In genomic region chr13:41662401-41663070, GRCm38 (mm10) we compare ENCODE assay signal across 8 mouse cellular contexts. TPM values are rescaled to one million over a fixed set of nuclear protein-coding genes. Genes with fewer than 3 reads are reported as not detected.
DNase-seq lines count a peak whose midpoint lies in the region; ATAC-seq and TF ChIP-seq lines count a peak whose summit lies in the region.

No protein-coding gene starts in this region.

- 55% methylated on average over 17 of the region's 17 CpGs for WGBS in forebrain, embryonic 14.5 days
- WGBS in forebrain, embryonic 16.5 days = 51% methylated on average over 17 of the region's 17 CpGs
- 43% methylated on average over 17 of the region's 17 CpGs for WGBS in hindbrain, embryonic 14.5 days
- WGBS in limb, embryonic 15.5 days = 51% methylated on average over 17 of the region's 17 CpGs
- 56% methylated on average over 17 of the region's 17 CpGs for WGBS in neural tube, embryonic 11.5 days

- H3K9me3 ChIP-seq in forebrain, embryonic 14.5 days (replicated peaks; ENCODE audit: control insufficient read depth, low read length) = no peaks in the 10 kb centered on the region
- no peaks in the 10 kb centered on the region for H3K9me3 ChIP-seq in forebrain, embryonic 16.5 days (ENCODE audit: control insufficient read depth, low read length)
- no peaks in the 10 kb centered on the region for H3K9me3 ChIP-seq in hindbrain, embryonic 14.5 days (ENCODE audit: control insufficient read depth, low read length)
- H3K9me3 ChIP-seq in limb, embryonic 15.5 days = no peaks in the 10 kb centered on the region
- H3K9me3 ChIP-seq in neural tube, embryonic 11.5 days (ENCODE audit: control insufficient read depth, low read length) = no peaks in the 10 kb centered on the region

- no peak overlapping the region for H3K27ac ChIP-seq in forebrain, embryonic 14.5 days (ENCODE audit: low read depth, low read length)
- H3K27ac ChIP-seq in forebrain, embryonic 16.5 days (ENCODE audit: low read length) = no peak overlapping the region
- peak overlapping the region; percentile 76 for H3K27ac ChIP-seq in gastrocnemius, adult 2 months
- 0 out of 2 replicates have a peak overlapping the region, but pooled peaks have one; percentile 30 for H3K27ac ChIP-seq in hindbrain, embryonic 14.5 days
- peak overlapping the region; percentile 27; the same call in 1 of the 2 replicates for H3K27ac ChIP-seq in limb, embryonic 15.5 days
- H3K27ac ChIP-seq in neural tube, embryonic 11.5 days (ENCODE audit: low read depth, low read length) = no peak overlapping the region

- no peak for ATAC-seq in forebrain, embryonic 14.5 days
- ATAC-seq in forebrain, embryonic 16.5 days = no peak
- ATAC-seq in hindbrain, embryonic 14.5 days (ENCODE audit: low FRiP score) = 0 out of 2 replicates have a peak, but pooled peaks have one; percentile 27
- 0 out of 2 replicates have a peak, but pooled peaks have one; percentile 14 for ATAC-seq in limb, embryonic 15.5 days (ENCODE audit: insufficient number of reproducible peaks, low FRiP score, low TSS enrichment, low read depth)
- no peak for ATAC-seq in neural tube, embryonic 11.5 days (ENCODE audit: insufficient read depth, low FRiP score, low TSS enrichment)
- no peak for ATAC-seq in activated CD4-positive, CD25-positive, alpha-beta regulatory T cell, adult 4 months

- H3K27me3 ChIP-seq in forebrain, embryonic 14.5 days (replicated peaks; ENCODE audit: control insufficient read depth, insufficient read depth, low read length) = no peaks in the 10 kb centered on the region
- H3K27me3 ChIP-seq in forebrain, embryonic 16.5 days (replicated peaks; ENCODE audit: control insufficient read depth, insufficient read depth, low read length) = no peaks in the 10 kb centered on the region
- H3K27me3 ChIP-seq in hindbrain, embryonic 14.5 days (ENCODE audit: control insufficient read depth, insufficient read depth, low read length) = no peaks in the 10 kb centered on the region
- no peaks in the 10 kb centered on the region for H3K27me3 ChIP-seq in limb, embryonic 15.5 days
- no peaks in the 10 kb centered on the region for H3K27me3 ChIP-seq in neural tube, embryonic 11.5 days (ENCODE audit: control insufficient read depth, insufficient read depth, low read length)

- no peak overlapping the region for H3K4me3 ChIP-seq in forebrain, embryonic 14.5 days (ENCODE audit: low read depth, low read length)
- H3K4me3 ChIP-seq in forebrain, embryonic 16.5 days (replicated peaks; ENCODE audit: low read length) = no peak overlapping the region
- peak overlapping the region; percentile 51 for H3K4me3 ChIP-seq in gastrocnemius, adult 2 months
- H3K4me3 ChIP-seq in hindbrain, embryonic 14.5 days (replicated peaks; ENCODE audit: low read length) = no peak overlapping the region
- no peak overlapping the region for H3K4me3 ChIP-seq in limb, embryonic 15.5 days
- H3K4me3 ChIP-seq in neural tube, embryonic 11.5 days (ENCODE audit: low read depth, low read length) = no peak overlapping the region

- no peak overlapping the region for H3K9ac ChIP-seq in forebrain, embryonic 14.5 days (ENCODE audit: low read length)
- H3K9ac ChIP-seq in forebrain, embryonic 16.5 days (replicated peaks; ENCODE audit: low read depth, low read length) = no peak overlapping the region
- no peak overlapping the region for H3K9ac ChIP-seq in hindbrain, embryonic 14.5 days
- H3K9ac ChIP-seq in limb, embryonic 15.5 days = no peak overlapping the region
- no peak overlapping the region for H3K9ac ChIP-seq in neural tube, embryonic 11.5 days (ENCODE audit: low read length)

- no peaks in the 10 kb centered on the region for H3K4me1 ChIP-seq in forebrain, embryonic 14.5 days (ENCODE audit: control insufficient read depth, insufficient read depth, low read length)
- H3K4me1 ChIP-seq in forebrain, embryonic 16.5 days (replicated peaks; ENCODE audit: control insufficient read depth, insufficient read depth, low read length) = no peaks in the 10 kb centered on the region; the same call in 1 of the 2 replicates
- 0 out of 2 replicates have a peak, but pooled peaks cover 3% of the 10 kb centered on the region for H3K4me1 ChIP-seq in hindbrain, embryonic 14.5 days (replicated peaks; ENCODE audit: control insufficient read depth, insufficient read depth, low read length)
- peaks cover 13% of the 10 kb centered on the region for H3K4me1 ChIP-seq in limb, embryonic 15.5 days
- no peaks in the 10 kb centered on the region for H3K4me1 ChIP-seq in neural tube, embryonic 11.5 days (ENCODE audit: control insufficient read depth, insufficient read depth, low read length)

- no peaks in the 10 kb centered on the region for H3K36me3 ChIP-seq in forebrain, embryonic 14.5 days (ENCODE audit: control insufficient read depth, insufficient read depth, low read length)
- no peaks in the 10 kb centered on the region for H3K36me3 ChIP-seq in forebrain, embryonic 16.5 days (ENCODE audit: control insufficient read depth, insufficient read depth)
- H3K36me3 ChIP-seq in hindbrain, embryonic 14.5 days (replicated peaks; ENCODE audit: control insufficient read depth, insufficient read depth) = no peaks in the 10 kb centered on the region
- no peaks in the 10 kb centered on the region for H3K36me3 ChIP-seq in limb, embryonic 15.5 days
- no peaks in the 10 kb centered on the region for H3K36me3 ChIP-seq in neural tube, embryonic 11.5 days (ENCODE audit: control insufficient read depth, insufficient read depth, low read length)

- intact Hi-C loops in gastrocnemius, adult 2 months (cut with DNase I) = loop anchor here (5.0 kb wide), 1 partner anchor 40 kb away; no protein-coding TSS in a partner anchor

- TF ChIP-seq CTCF in gastrocnemius, adult 2 months (IDR thresholded peaks at IDR 0.05) = no peak

- peak; percentile 26 for DNase-seq in forebrain, embryonic 14.5 days (ENCODE audit: low spot score)
- peak; percentile 77 for DNase-seq in adipocyte (ENCODE audit: low spot score)
- peak; percentile 71 for DNase-seq in gastrocnemius, adult 2 months
- peak; percentile 27 for DNase-seq in hindbrain, embryonic 14.5 days (ENCODE audit: low spot score)
- DNase-seq in neural tube, embryonic 11.5 days (ENCODE audit: low spot score) = peak; percentile 44

- no peak overlapping the region for H3K4me2 ChIP-seq in forebrain, embryonic 14.5 days (ENCODE audit: low read length)
- no peak overlapping the region for H3K4me2 ChIP-seq in forebrain, embryonic 16.5 days (ENCODE audit: low read length)
- H3K4me2 ChIP-seq in hindbrain, embryonic 14.5 days (replicated peaks) = no peak overlapping the region
- H3K4me2 ChIP-seq in limb, embryonic 15.5 days = no peak overlapping the region
- no peak overlapping the region for H3K4me2 ChIP-seq in neural tube, embryonic 11.5 days (ENCODE audit: low read depth)

RNA-seq across cellular contexts. Expression of gene Tmem170b, which starts 56.8 kb away (rescaled TPM):
- polyA plus RNA-seq in forebrain, embryonic 14.5 days (2014; fragmentation: Nextera tagmentation; extraction: Ambion mirVana) = 32.5 and 46.3 TPM in 2 replicates
- polyA plus RNA-seq in forebrain, embryonic 16.5 days (2015; fragmentation: Nextera tagmentation; extraction: Ambion mirVana) = 50.8 and 53.1 TPM in 2 replicates
- total RNA-seq in gastrocnemius, adult 2 months (2021) = 10 to 100 TPM; 24.8 to 29.0 TPM
- polyA plus RNA-seq in hindbrain, embryonic 14.5 days (2014; fragmentation: Nextera tagmentation; extraction: Ambion mirVana) = 62.4 and 65.9 TPM in 2 replicates
- 11.9 and 12.1 TPM in 2 replicates for polyA plus RNA-seq in limb, embryonic 15.5 days (2015; fragmentation: Nextera tagmentation; extraction: Ambion mirVana)
- 24.5 and 25.9 TPM in 2 replicates for polyA plus RNA-seq in neural tube, embryonic 11.5 days (2014; fragmentation: Nextera tagmentation; extraction: Ambion mirVana)
- polyA plus RNA-seq in activated CD4-positive, CD25-positive, alpha-beta regulatory T cell, adult 4 months (2017; shearing (Covaris generic)) = 10 to 100 TPM; 10.5 to 10.8 TPM

Comparison
In these comparisons a context has a peak if more than half of its experiments do, and no peak if none do; other contexts are left out.
1. ATAC-seq: peak in hindbrain, embryonic 14.5 days (single experiment) and limb, embryonic 15.5 days (single experiment); none in forebrain, embryonic 14.5 days (single experiment), forebrain, embryonic 16.5 days (single experiment), neural tube, embryonic 11.5 days (single experiment) and activated CD4-positive, CD25-positive, alpha-beta regulatory T cell, adult 4 months (single experiment).
2. DNase-seq: peak in every context shown above with its lines; median percentile 77 in adipocyte; 71 in gastrocnemius, adult 2 months; 44 in neural tube, embryonic 11.5 days; 27 in hindbrain, embryonic 14.5 days; 26 in forebrain, embryonic 14.5 days.
3. H3K27ac ChIP-seq: peak in gastrocnemius, adult 2 months (single experiment), hindbrain, embryonic 14.5 days (single experiment) and limb, embryonic 15.5 days (single experiment); none in forebrain, embryonic 14.5 days (single experiment), forebrain, embryonic 16.5 days (single experiment) and neural tube, embryonic 11.5 days (single experiment).